Mouse (Mus musculus) skeletal muscle tissue, postnatal 0 days (tissue): ENCODE data around the gene Pamr1. TPM values are rescaled to one million over a fixed set of nuclear protein-coding genes. Genes with fewer than 3 reads are reported as not detected.

ENCODE experiments used
- polyA plus RNA-seq: library from polyadenylated mRNA; unstranded; fragments of >200 nt; fragmentation: Nextera tagmentation; extraction: Ambion mirVana; gene quantifications from 2 replicates; pipeline ENCODE4 v1.2.1, GENCODE M21; 2015

Gene Pamr1
- 39.9 and 46.1 TPM in 2 replicates for polyA plus RNA-seq

GRCm38 (mm10) chr2:102549611-102550266 lies at the start of gene Pamr1:
Pamr1 (plus strand) TSS chr2:102550012.

GRCm38 (mm10) chr2:102658163-102658660 lies 108.4 kb downstream of the Pamr1 start, which contains the start of gene Slc1a2:
Slc1a2 (plus strand) TSS chr2:102658659.

Other genes starting within 250 kb of the Pamr1 start
- gene Trim44, start 142.2 kb upstream of the Pamr1 start, polyA plus RNA-seq, result 13.4 and 16.8 TPM in 2 replicates
- gene Fjx1, start 97.5 kb upstream of the Pamr1 start, polyA plus RNA-seq, result 3.5 and 5.3 TPM in 2 replicates
- 0.22 and 0.31 TPM in 2 replicates for gene Slc1a2, start 108.6 kb downstream of the Pamr1 start, polyA plus RNA-seq